Mouse (Mus musculus) cerebellum, postnatal 14 days (tissue): ENCODE measurements at regions not wholly inside any gene's neighbourhood (a gene's known extent, or its start where the extent isn't known, plus 50 kb on each side); places are given as distances from the start of the nearest gene placed in this dataset.

ENCODE experiments used
- DNase-seq, 2 experiments: peaks; one replicate each; pipeline ENCODE4 v3.0.0; 2021; ENCODE audit warnings: mixed read lengths in 2 of 2

GRCm38 (mm10) chr7:58151713-58152112, 504.3 kb upstream of the Atp10a start:
- no peak for DNase-seq

DNA sequence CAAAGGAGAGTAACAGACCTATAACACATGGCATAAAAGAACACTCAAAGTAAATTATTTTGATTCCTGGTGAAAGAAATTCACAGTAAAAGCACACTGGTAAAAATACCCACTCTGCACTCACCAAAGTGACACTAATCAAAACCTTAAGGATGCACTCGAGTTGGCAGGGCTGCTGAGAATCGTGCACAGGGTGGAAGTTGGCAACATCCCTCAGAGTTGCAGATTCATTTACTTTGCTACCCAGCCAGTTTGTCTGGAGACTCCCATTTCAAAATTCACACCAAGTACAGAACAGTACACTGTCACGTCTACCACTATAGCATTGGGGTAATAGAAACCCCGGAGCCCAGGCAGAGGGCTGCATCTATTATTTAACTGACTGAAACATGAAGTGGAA, 471.1 kb upstream of the Atp10a start:
- DNase-seq = no peak

- DNase-seq = no peak
Observed at GRCm38 (mm10) chr7:58217726-58218125, 438.2 kb upstream of the Atp10a start.

DNA sequence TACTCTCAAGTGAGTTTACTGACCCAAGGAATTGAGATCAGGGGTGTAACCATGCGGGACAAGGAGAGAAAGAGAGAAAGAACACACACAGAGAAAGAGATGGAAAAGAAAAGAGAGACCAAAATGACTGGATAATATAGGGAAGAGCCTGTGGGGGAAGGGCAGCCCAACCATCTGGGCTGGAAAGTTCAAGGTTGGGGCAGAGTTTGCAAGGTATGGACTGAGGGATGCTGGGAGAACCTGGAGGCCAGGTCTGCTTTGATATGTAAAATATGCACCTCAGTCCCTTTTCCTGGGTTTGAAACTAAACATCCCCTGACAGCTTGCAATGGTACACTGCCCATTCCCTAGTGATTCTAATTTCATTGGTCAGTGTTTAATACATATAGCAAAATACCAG, 431.2 kb upstream of the Atp10a start:
- DNase-seq = no peak

- DNase-seq = no peak
Observed at GRCm38 (mm10) chr7:58225713-58226112, 430.3 kb upstream of the Atp10a start.

DNA sequence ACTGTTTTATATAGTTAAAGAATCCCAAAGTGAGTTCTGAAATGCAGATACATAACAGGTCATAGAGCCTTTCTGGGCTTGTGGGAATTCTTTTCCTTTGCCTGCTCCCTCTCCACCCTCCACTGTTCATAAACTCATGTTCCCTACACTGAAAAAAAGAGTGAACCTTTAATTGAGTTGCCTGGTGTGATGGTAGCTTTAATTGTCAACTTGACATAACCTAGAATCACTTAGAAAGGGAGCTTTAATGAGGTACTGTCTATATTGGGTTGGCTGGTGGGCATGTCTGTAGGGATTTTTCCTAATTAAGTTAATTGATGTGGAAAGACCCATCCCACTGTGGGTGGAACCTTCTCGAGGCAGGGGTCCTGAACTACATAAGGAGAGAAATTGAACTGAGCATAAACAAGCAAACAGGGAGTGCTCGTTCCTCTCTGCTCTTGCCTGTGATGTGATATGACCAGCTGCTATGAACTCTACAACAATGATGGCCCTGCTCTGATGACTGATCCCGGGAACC, 425.7 kb upstream of the Atp10a start:
- no peak for DNase-seq

GRCm38 (mm10) chr7:58230943-58231342, 425.0 kb upstream of the Atp10a start:
- DNase-seq = no peak

GRCm38 (mm10) chr7:58247261-58247660, 408.7 kb upstream of the Atp10a start:
- DNase-seq = peak; percentile 16 to 19
